Mouse (Mus musculus): ENCODE measurements around the gene Snx30.

- TF ChIP-seq GATA1 (IDR thresholded peaks at IDR 0.05; ENCODE audit: low read length): no peak
- no peak for TF ChIP-seq TAL1 (IDR thresholded peaks at IDR 0.05; ENCODE audit: low read length)
Measured at GRCm38 (mm10) chr4:59879444-59879843, 73.8 kb downstream of the Snx30 start.

Data from erythroblast, embryonic 14.5 days (primary cell).